Mouse (Mus musculus) left cerebral cortex, postnatal 25 days (tissue): Measurements from ENCODE around the gene Sec23ip. TPM values are rescaled to one million over a fixed set of nuclear protein-coding genes. Genes with fewer than 3 reads are reported as not detected.

ENCODE experiments used
- DNase-seq, 2 experiments: peaks; one replicate each; pipeline ENCODE4 v3.0.0; 2022; ENCODE audit warnings: low spot score in 2 of 2, mixed read lengths in 1 of 2
- intact Hi-C: fragments of 180-260 bp; cut with DNase I; formaldehyde crosslinking; loops from one replicate; pipeline ENCODE4 v1.15.1; 2025
- microRNA-seq, 2 experiments: library from miRNA; unstranded; fragments of <30 nt; microRNA quantifications; one replicate each; pipeline ENCODE4 v1.2.0; 2022
- total RNA-seq, 2 experiments: library from RNA; stranded (reverse); gene quantifications; 2 replicates each; pipeline ENCODE4 v1.2.3; 2021

The Sec23ip gene
- total RNA-seq, 2 experiments from 2014 or later = 41.3 to 42.9 TPM

- DNase-seq = no peak
- intact Hi-C loops = no loop called here
These were observed 14.2 kb downstream of the Sec23ip start for GRCm38 (mm10) chr7:128758948-128759347.

GRCm38 (mm10) chr7:128766696-128767095 lies 22.0 kb downstream of the Sec23ip start:
- DNase-seq = no peak
- intact Hi-C loops = no loop called here

- DNase-seq = no peak
- intact Hi-C loops = loop anchor here (10.0 kb wide), 1 partner anchor 838 kb away; no protein-coding TSS in a partner anchor
These were observed 32.5 kb downstream of the Sec23ip start for GRCm38 (mm10) chr7:128777201-128777600.

GRCm38 (mm10) chr7:128779305-128779704 lies 34.6 kb downstream of the Sec23ip start:
- DNase-seq = peak; percentile 62 to 72
- intact Hi-C loops = loop anchor here (10.0 kb wide), 1 partner anchor 835 kb away; no protein-coding TSS in a partner anchor

GRCm38 (mm10) chr7:128781846-128782245 lies 37.1 kb downstream of the Sec23ip start:
- intact Hi-C loops = no loop called here
- DNase-seq = no peak

- intact Hi-C loops = no loop called here
- no peak for DNase-seq
These were observed 45.3 kb downstream of the Sec23ip start for GRCm38 (mm10) chr7:128790045-128790444.

- DNase-seq = no peak
- intact Hi-C loops = no loop called here
These were observed 48.7 kb downstream of the Sec23ip start for GRCm38 (mm10) chr7:128793464-128793863.

- DNase-seq = no peak
- intact Hi-C loops = no loop called here
These were observed 80.3 kb downstream of the Sec23ip start for GRCm38 (mm10) chr7:128824986-128825563.

GRCm38 (mm10) chr7:128832455-128833081 lies 87.8 kb downstream of the Sec23ip start:
- DNase-seq = no peak
- intact Hi-C loops = no loop called here

GRCm38 (mm10) chr7:128833196-128833595 lies 88.5 kb downstream of the Sec23ip start:
- intact Hi-C loops = no loop called here
- DNase-seq = no peak

Small RNA genes within 50 kb of the gene (microRNA-seq; reads per million reads assigned to microRNA genes)
- gene Gm25778 = 0 reads per million in 2 experiments

Other genes with a start within 250 kb of the Sec23ip start
- 1 to 10 TPM; 6.4 to 7.5 TPM for gene Bag3, start 221.3 kb upstream of the Sec23ip start, total RNA-seq
- gene Inpp5f, start 133.6 kb upstream of the Sec23ip start, total RNA-seq = 100 to 1,000 TPM in 1 of 2 experiments, 10 to 100 TPM in 1; 96.4 to 115 TPM
- 10 to 100 TPM; 22.5 to 24.7 TPM for gene Mcmbp, start 4.4 kb upstream of the Sec23ip start, total RNA-seq